Mouse (Mus musculus): ENCODE measurements at regions not wholly inside any gene's neighbourhood (a gene's known extent, or its start where the extent isn't known, plus 50 kb on each side); places are given as distances from the start of the nearest gene placed in this dataset.

GRCm38 (mm10) chr16:49965528-49966250 lies 165.4 kb downstream of the Cd47 start:
- no peak for DNase-seq (ENCODE audit: extremely low spot score in 1 of 2, low spot score in 1 of 2)

- no peak for DNase-seq (ENCODE audit: extremely low spot score in 1 of 2, low spot score in 1 of 2)
These were observed 165.9 kb downstream of the Cd47 start for GRCm38 (mm10) chr16:49966251-49966588.

DNA sequence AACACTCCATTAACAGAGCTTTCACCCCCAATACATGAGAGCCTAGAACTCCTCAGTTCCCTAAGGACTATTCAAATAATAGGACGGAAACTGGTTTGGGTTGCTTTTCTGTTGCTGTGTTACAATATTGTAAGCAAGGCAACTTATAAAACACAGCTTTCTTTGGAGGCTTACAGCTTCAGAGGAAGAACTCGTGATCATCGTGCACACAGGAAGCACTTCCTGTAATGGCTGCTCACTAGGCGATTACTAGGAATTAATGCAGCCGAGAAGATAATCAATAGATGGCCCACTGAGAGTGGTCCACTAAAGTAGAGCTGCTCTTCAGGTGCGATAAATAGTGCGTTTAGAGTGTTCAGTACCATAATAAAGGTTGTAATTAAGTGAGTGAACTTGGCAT lies 166.8 kb downstream of the Cd47 start:
- DNase-seq (ENCODE audit: extremely low spot score in 1 of 2, low spot score in 1 of 2), result no peak

DNA sequence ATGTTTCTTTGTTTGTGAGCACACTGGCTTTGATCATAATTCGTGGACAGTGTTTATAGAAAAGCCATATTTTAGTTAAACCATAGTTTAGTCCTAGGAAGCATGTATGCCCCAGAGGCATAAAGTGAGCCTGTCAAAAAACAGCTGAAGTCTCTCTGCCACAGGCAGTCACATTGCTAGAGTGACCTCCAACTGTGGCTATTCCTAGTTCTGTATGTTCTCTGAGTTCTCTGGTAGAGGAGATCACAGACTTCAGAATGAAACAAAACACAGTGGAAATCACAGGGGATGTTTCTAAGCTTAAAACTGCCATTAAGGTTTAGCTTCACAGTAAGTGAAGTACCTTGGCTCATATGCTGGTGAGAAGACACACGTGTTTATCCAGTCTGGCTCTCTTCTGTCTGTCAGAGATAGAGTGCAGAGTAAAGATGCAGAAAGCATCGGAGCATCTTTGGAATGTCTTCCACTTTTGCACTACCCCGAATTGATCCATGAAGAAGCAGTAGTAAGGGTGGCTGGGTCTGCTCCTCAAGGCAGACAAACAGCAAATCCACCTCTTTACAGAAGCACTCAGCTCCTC lies 168.0 kb downstream of the Cd47 start:
- DNase-seq (ENCODE audit: extremely low spot score in 1 of 2, low spot score in 1 of 2), result no peak

GRCm38 (mm10) chr16:49969035-49969434 lies 168.7 kb downstream of the Cd47 start:
- DNase-seq (ENCODE audit: extremely low spot score in 1 of 2, low spot score in 1 of 2), result no peak

- DNase-seq (ENCODE audit: extremely low spot score in 1 of 2, low spot score in 1 of 2), result no peak
These were observed 169.5 kb downstream of the Cd47 start for GRCm38 (mm10) chr16:49969693-49970296.

GRCm38 (mm10) chr16:49970297-49970804 lies 170.0 kb downstream of the Cd47 start:
- DNase-seq (ENCODE audit: extremely low spot score in 1 of 2, low spot score in 1 of 2), result no peak

DNA sequence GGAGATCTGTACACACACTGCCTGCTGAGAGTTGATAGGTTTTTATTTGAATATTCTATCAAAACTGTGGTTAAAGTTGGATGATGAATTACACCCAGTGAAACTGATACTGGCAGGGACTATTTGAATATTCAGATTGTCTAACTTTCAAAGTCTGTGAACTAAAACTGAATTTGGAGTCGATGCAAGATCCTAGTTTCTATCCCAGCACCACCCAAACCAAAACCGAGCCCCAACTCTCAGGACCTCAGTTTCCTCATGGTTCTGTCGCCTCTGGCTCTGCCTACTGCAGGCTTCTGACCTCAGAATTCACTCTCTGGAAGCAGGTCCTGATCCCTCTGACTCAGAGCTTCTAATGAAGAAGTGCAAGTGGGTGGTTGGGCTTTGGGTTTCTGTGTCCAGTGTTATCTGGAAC lies 170.8 kb downstream of the Cd47 start:
- DNase-seq (ENCODE audit: extremely low spot score in 1 of 2, low spot score in 1 of 2), result no peak

GRCm38 (mm10) chr16:49977276-49977675 lies 176.9 kb downstream of the Cd47 start:
- no peak for DNase-seq (ENCODE audit: extremely low spot score in 1 of 2, low spot score in 1 of 2)

GRCm38 (mm10) chr16:49979426-49979940 lies 179.2 kb downstream of the Cd47 start:
- no peak for DNase-seq (ENCODE audit: extremely low spot score in 1 of 2, low spot score in 1 of 2)

GRCm38 (mm10) chr16:49980178-49980646 lies 179.9 kb downstream of the Cd47 start:
- DNase-seq (ENCODE audit: extremely low spot score in 1 of 2, low spot score in 1 of 2), result peak; percentile 20 to 22

DNA sequence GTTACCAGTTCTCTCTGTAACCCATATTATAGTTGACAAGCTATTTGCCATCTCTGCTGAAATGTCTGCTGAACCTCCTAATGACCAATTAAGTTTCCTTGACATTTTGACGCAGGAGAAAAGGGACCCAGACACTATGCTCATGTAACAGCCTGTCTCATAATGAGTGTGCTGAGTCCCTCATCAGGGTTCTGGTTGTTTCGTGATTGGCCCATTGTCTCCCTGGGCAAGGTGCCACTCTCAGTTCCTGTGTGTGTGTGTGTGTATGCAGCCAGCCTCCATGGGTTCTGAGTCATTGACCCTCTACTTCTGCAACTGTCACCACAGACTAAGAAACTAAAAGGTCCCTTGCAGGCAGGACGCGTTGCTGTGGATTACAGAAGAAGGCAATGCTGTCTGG lies 181.8 kb downstream of the Cd47 start:
- no peak for DNase-seq (ENCODE audit: extremely low spot score in 1 of 2, low spot score in 1 of 2)

GRCm38 (mm10) chr16:49985082-49986076 lies 185.0 kb downstream of the Cd47 start:
- no peak for DNase-seq (ENCODE audit: extremely low spot score in 1 of 2, low spot score in 1 of 2)

GRCm38 (mm10) chr16:49986954-49987353 lies 186.6 kb downstream of the Cd47 start:
- DNase-seq (ENCODE audit: extremely low spot score in 1 of 2, low spot score in 1 of 2), result no peak

DNA sequence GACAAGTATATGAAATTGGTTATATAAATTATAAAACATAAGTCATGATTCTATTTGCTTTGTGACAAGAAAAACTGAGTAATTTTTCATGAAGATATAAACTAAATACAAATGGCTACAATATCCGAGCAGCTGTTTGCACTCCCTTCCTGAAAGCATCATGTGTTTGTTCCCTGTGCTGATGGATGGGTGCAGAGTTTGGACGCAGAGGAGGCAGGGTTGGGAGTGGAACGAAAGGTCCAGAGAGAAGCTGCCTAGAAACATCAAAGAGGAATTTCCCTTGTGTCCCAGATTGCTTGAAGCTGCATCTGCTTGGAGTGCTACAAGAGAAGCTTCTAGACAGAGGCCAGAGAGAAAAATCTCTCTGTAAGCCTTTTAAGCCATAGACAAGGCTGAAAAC lies 195.5 kb downstream of the Cd47 start:
- no peak for DNase-seq (ENCODE audit: extremely low spot score in 1 of 2, low spot score in 1 of 2)

GRCm38 (mm10) chr16:49996593-49996992 lies 196.3 kb downstream of the Cd47 start:
- no peak for DNase-seq (ENCODE audit: extremely low spot score in 1 of 2, low spot score in 1 of 2)

DNA sequence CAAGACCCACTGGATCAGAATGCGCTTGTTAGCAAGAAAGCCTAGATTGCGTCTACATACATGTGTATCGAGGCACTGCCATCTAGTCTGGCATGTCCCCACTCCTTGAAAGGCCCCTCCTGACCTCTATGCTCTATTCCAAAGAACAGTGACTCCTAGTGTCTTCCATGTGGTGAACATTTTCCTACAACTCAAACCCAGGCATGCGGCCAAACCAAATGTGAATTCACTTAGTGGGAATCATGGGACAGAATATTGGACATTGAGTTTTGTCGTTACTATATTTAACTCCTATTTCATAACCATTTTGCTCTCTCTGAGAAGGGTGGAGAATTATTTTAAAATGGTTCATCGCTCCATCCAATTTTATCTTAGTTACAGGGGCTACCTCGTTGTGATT lies 196.7 kb downstream of the Cd47 start:
- no peak for DNase-seq (ENCODE audit: extremely low spot score in 1 of 2, low spot score in 1 of 2)

- DNase-seq (ENCODE audit: extremely low spot score in 1 of 2, low spot score in 1 of 2), result no peak
These were observed 200.5 kb downstream of the Cd47 start for GRCm38 (mm10) chr16:50000805-50001204.

- DNase-seq (ENCODE audit: extremely low spot score in 1 of 2, low spot score in 1 of 2), result no peak
These were observed 201.5 kb downstream of the Cd47 start for GRCm38 (mm10) chr16:50001662-50002455.

DNA sequence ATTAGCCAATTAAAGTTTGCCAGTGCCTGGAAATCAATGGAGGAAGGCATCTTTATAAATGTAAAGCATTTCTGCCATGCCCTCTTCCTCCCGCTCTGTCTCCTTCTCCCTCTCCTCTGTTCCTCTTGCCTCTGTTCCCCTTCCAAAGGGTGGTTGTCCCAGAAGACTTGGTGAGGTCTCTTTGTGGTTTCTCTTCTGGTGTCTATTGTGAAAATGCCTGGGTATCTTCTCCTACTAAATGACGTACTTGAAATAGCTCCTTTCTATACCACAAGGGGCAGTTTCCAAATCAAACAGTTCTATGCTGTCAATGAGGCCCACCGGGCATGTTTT lies 202.1 kb downstream of the Cd47 start:
- no peak for DNase-seq (ENCODE audit: extremely low spot score in 1 of 2, low spot score in 1 of 2)
